Mouse (Mus musculus) ES-E14 (cell line): Measurements from ENCODE around the gene Kptn. TPM values are rescaled to one million over a fixed set of nuclear protein-coding genes. Genes with fewer than 3 reads are reported as not detected.

ENCODE experiments used
- DNase-seq: peaks from one replicate; pipeline ENCODE4 v3.0.0-alpha.2; 2013; ENCODE audit warnings: low read depth, low spot score
- H3K27ac ChIP-seq: 2 replicates; pipeline ENCODE4 v1.5.1; 2012; ENCODE audit warnings: low read depth, mild to moderate bottlenecking, low read length, moderate library complexity, mixed read lengths; ENCODE audit not compliant: poor library complexity, insufficient read depth, severe bottlenecking
- H3K36me3 ChIP-seq: 2 replicates; pipeline ENCODE4 v1.6.1; 2012; ENCODE audit warnings: mild to moderate bottlenecking, low read length, moderate library complexity, mixed read lengths; ENCODE audit not compliant: control insufficient read depth, poor library complexity, insufficient read depth, severe bottlenecking
- H3K4me1 ChIP-seq, 2 experiments: fragments of 150-350 bp in 1 of 2; sonication (generic) in 1 of 2; 2 replicates each; pipeline ENCODE4 v1.6.1; 2012; ENCODE audit warnings: low read length in 2 of 2, mild to moderate bottlenecking in 1 of 2, mixed read lengths in 1 of 2; ENCODE audit not compliant: control insufficient read depth in 2 of 2, insufficient read depth in 2 of 2, poor library complexity in 1 of 2
- H3K4me3 ChIP-seq, 2 experiments: fragments of 150-350 bp in 1 of 2; sonication (generic) in 1 of 2; 2 replicates each; pipeline ENCODE4 v1.5.1; 2012; ENCODE audit warnings: low read length in 2 of 2, low read depth in 1 of 2, mild to moderate bottlenecking in 1 of 2, mixed read lengths in 1 of 2; ENCODE audit not compliant: insufficient read depth in 1 of 2, poor library complexity in 1 of 2, severe bottlenecking in 1 of 2
- H3K9ac ChIP-seq: 2 replicates; pipeline ENCODE4 v1.6.1; 2012; ENCODE audit warnings: low read depth, mild to moderate bottlenecking, low read length, mixed read lengths; ENCODE audit not compliant: poor library complexity, insufficient read depth, severe bottlenecking
- H3K9me3 ChIP-seq: fragments of 150-350 bp; sonication (generic); 2 replicates; pipeline ENCODE4 v1.6.1; 2012; ENCODE audit warnings: low read depth, mild to moderate bottlenecking, low read length; ENCODE audit not compliant: control insufficient read depth, insufficient read depth
- CHD2 ChIP-seq: IDR thresholded peaks from 2 replicates; pipeline ENCODE4 v1.6.1; 2014; ENCODE audit warnings: mild to moderate bottlenecking, low read depth, low read length, inconsistent platforms
- HCFC1 ChIP-seq: IDR thresholded peaks from 2 replicates; pipeline ENCODE4 v1.6.1; 2012; ENCODE audit warnings: low read length, inconsistent platforms, borderline replicate concordance; ENCODE audit not compliant: insufficient read depth
- MAFK ChIP-seq: IDR thresholded peaks from 2 replicates; pipeline ENCODE4 v1.6.1; 2014; ENCODE audit warnings: mild to moderate bottlenecking, low read depth, low read length, inconsistent platforms; ENCODE audit not compliant: insufficient read depth
- ZC3H11A ChIP-seq: IDR thresholded peaks from 2 replicates; pipeline ENCODE4 v1.6.1; 2012; ENCODE audit warnings: low read depth, mild to moderate bottlenecking, inconsistent platforms, low read length, borderline replicate concordance
- ZNF384 ChIP-seq: IDR thresholded peaks from 2 replicates; pipeline ENCODE4 v1.6.1; 2012; ENCODE audit warnings: low read depth, low read length, inconsistent platforms
- in situ Hi-C, 2 experiments: fragments of 600-800 bp; cut with MboI; formaldehyde crosslinking; loops; one replicate each; pipeline ENCODE4 v1.15.1; 2025; ENCODE audit warnings: low sequenced_read_pairs in 2 of 2, inconsistent platforms in 1 of 2; ENCODE audit not compliant: unreplicated experiment in 2 of 2
- total RNA-seq: library from RNA; depleted of rRNA; stranded (reverse); fragments of 300-350 nt; gene quantifications from 2 replicates; pipeline ENCODE4 v1.2.3, GENCODE M21; 2012

Kptn gene
- total RNA-seq, 1 experiment: 15.4 TPM

DNA sequence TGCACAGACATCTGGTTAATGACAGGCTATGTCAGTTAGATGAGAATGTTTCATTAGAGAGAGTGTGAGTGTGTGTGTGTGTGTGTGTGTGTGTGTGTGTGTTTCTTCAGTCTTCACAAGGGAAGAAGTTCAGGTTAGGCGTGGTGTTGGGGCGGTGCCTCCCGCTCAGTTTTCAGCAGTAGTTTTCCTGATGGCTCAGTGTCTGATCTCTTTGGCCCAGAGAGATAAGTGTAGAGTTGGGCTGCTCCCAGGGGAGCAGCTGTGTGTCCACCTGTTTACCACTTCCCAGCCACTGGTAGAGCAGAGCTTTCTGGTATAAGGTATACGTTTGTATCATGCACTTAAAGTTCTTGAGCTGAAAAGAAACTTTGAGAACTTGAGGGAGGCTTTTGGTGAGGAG lies 19.8 kb upstream of the Kptn start:
- no peak overlapping the region for H3K27ac ChIP-seq
- in situ Hi-C loops: no loop called here
- peaks cover 5 to 8% of the 10 kb centered on the region in 2 experiments; a peak in 2 of 4 replicates for H3K4me1 ChIP-seq
- peak overlapping the region in 1 of 2 experiments; percentile 88; a peak in 1 of 4 replicates for H3K4me3 ChIP-seq
- H3K9ac ChIP-seq: no peak overlapping the region
- no peaks in the 10 kb centered on the region for H3K9me3 ChIP-seq
- no peak for TF ChIP-seq MAFK
- H3K36me3 ChIP-seq: peaks cover 30% of the 10 kb centered on the region
- DNase-seq: no peak

- Histone ChIP-seq H3K9me3 (no peaks in the 10 kb centered on the region), H3K36me3 (peaks cover 34% of the 10 kb centered on the region), H3K4me3 (no peak overlapping the region), H3K9ac (no peak overlapping the region), H3K27ac (no peak overlapping the region), H3K4me1 (peaks cover 5 to 8% of the 10 kb centered on the region in 2 experiments; a peak in 2 of 4 replicates)
- TF ChIP-seq HCFC1 (no peak), ZNF384 (no peak), MAFK (no peak), CHD2 (no peak), ZC3H11A (no peak)
- in situ Hi-C loops: no loop called here
- no peak for DNase-seq
Observed at GRCm38 (mm10) chr7:16101081-16101480, 18.6 kb upstream of the Kptn start.

DNA sequence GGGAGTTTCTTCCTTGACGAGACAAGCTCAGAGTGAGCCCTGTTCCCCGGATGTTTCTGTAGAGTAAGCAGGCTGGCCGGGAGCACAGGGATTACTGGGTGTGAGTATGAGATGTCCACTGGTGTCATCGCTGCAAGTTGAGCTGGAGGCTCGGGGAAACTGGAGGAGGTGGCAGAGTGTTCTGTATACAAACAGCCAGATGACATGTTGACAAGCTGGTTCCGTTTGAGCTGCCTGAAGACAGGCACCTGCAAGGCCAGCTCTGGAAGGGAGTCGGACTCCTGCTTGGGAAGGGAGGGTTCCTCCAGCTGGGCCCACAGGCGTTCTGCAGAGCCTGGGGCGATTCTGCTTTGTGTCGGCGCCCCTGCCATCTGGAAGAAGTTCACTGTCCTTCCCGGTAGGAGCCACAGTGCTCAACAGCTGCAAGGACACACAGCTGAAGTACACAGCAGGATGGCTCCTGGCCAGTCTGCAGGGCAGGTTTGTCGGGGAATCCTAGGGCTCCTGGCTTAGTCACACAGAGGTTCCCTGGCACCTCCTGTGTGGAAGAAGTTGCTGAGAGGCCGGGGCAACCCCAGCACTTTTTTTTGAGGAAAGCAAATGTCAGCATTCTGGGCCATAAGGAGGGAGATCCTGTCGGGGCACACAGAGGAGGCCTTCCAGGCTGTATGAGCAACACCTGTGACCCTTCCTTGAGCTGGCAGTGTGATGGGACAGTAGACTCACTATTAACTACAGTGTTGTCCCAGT lies 17.8 kb upstream of the Kptn start:
- Histone ChIP-seq H3K9ac (no peak overlapping the region; the same call in 1 of the 2 replicates), H3K36me3 (peaks cover 34% of the 10 kb centered on the region), H3K9me3 (no peaks in the 10 kb centered on the region), H3K4me1 (peaks cover 5 to 8% of the 10 kb centered on the region in 2 experiments; a peak in 2 of 4 replicates), H3K4me3 (no peak overlapping the region), H3K27ac (no peak overlapping the region)
- DNase-seq: no peak
- TF ChIP-seq ZNF384: no peak
- TF ChIP-seq CHD2: no peak
- no peak for TF ChIP-seq MAFK
- TF ChIP-seq HCFC1: no peak
- TF ChIP-seq ZC3H11A: no peak
- in situ Hi-C loops: no loop called here

DNA sequence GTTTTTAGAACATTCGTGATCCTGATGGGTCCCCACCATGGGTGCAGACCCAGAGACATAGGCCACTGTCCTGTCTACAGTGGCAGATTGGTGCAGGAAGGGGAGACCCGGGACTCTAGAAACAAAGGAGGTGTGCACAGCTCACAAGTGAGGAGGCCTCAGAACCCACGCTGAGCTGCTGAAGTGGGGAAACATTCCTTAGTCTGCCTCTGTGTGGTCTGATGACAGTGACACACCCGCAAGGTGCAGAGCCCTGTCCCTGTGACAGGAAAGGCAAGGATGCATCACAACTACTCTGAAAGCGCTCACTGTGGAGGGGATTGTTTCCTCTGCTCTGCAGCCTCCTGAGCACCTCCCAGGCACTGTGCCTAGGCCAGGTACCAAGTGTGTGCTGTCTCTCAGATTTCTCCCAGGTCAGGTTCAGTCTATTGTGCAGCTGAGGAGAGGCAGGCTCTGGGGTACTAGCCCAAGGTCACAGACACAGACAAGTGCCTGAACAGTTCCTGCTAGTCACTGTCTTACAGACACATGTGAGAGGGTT lies 16.9 kb upstream of the Kptn start:
- H3K4me3 ChIP-seq: no peak overlapping the region
- peaks cover 40% of the 10 kb centered on the region for H3K36me3 ChIP-seq
- no peak overlapping the region for H3K9ac ChIP-seq
- DNase-seq: no peak
- H3K4me1 ChIP-seq: peaks cover 5 to 8% of the 10 kb centered on the region in 2 experiments; a peak in 2 of 4 replicates
- in situ Hi-C loops: no loop called here
- no peak overlapping the region for H3K27ac ChIP-seq
- no peaks in the 10 kb centered on the region for H3K9me3 ChIP-seq
- TF ChIP-seq MAFK (no peak), ZC3H11A (no peak), HCFC1 (no peak), ZNF384 (no peak), CHD2 (no peak)
